Mouse (Mus musculus): Measurements from ENCODE around the gene Zdhhc1.

DNA sequence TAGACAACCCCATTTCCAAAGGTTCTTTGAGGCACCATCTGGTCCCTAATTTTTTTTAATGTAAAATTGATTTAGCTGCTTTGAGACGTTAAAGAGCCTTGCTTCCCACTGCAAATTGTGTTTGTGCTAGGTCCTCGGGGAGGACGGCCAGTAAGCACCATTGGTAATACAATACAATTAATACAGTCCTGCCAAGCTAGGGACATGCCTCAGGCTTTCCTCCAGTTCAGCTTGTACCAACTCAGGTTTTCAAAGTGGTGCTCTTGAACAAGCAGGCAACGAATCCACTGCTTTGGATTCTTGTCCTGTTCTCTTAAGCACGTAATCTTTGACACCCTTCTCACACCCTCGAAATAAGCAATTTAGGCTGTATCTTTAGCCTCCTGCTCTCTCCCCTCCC is 63.7 kb downstream of the Zdhhc1 start:
- TF ChIP-seq POLR2A (IDR thresholded peaks at IDR 0.05; ENCODE audit: borderline replicate concordance, extremely low read depth, low read depth, low read length), result no peak
- TF ChIP-seq CTCF (IDR thresholded peaks at IDR 0.05; ENCODE audit: insufficient read depth, low read length), result no peak

All from lung, adult 2 months (tissue).